Mouse (Mus musculus): Measurements from ENCODE around the gene Xlr5b. TPM values are rescaled to one million over a fixed set of nuclear protein-coding genes. Genes with fewer than 3 reads are reported as not detected.
"Not testable (repeated sequence)": the region's sequence is repeated elsewhere in the genome, so short reads cannot be mapped to it uniquely, and the experiment has no call there.

Gene Xlr5b
- not detected in 2 replicates for polyA plus RNA-seq (2014; fragmentation: Nextera tagmentation; extraction: Ambion mirVana)

DNA sequence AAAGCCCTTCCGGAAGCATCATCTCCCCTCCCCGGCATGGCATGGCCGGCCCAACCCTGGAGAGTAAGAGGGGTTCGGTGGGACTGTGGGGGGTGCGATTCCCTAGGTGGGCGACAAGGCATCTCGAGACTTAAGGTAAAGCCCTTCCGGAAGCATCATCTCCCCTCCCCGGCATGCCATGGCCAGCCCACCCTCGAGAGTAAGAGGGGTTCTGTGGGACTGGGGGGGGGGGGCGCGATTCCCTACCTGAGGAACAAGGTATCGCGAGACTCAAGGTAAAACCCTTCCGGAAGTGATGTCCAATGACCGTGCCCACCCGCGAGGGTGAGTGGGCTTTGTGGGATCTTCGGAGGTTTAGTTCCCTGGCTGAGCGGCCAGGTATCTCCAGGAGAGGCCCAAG, at the start of gene Xlr5b:
Gene Xlr5b, plus strand, starts transcription at position 301 of the 400 bp plus-strand sequence.
- H3K4me3 ChIP-seq (ENCODE audit: low read depth, low read length); H3K27me3 ChIP-seq (ENCODE audit: control insufficient read depth, insufficient read depth, low read length); H3K9me3 ChIP-seq (ENCODE audit: control insufficient read depth, low read depth, low read length); H3K27ac ChIP-seq (ENCODE audit: low read length); H3K4me2 ChIP-seq (replicated peaks; ENCODE audit: low read depth, low read length); H3K4me1 ChIP-seq (ENCODE audit: control insufficient read depth, insufficient read depth, low read length); H3K36me3 ChIP-seq (ENCODE audit: control insufficient read depth, insufficient read depth, low read length); ATAC-seq (ENCODE audit: insufficient number of reproducible peaks, insufficient read depth, low FRiP score, low read depth); H3K9ac ChIP-seq (replicated peaks; ENCODE audit: low read depth, low read length): not testable (repeated sequence)
- WGBS, result no CpG with 5 or more reads among the region's 20 CpGs

- not testable (repeated sequence) for H3K36me3 ChIP-seq (ENCODE audit: control insufficient read depth, insufficient read depth, low read length)
Measured at GRCm38 (mm10) chrX:73116747-73117146, 31.8 kb upstream of the Xlr5b start, which contains the start of gene Gm14685. Gene Gm14685 (plus strand): TSS chrX:73117047.

GRCm38 (mm10) chrX:73122859-73123829, 25.5 kb upstream of the Xlr5b start:
- WGBS, result no CpG with 5 or more reads among the region's 12 CpGs
- H3K27ac ChIP-seq (ENCODE audit: low read length); H3K4me3 ChIP-seq (ENCODE audit: low read depth, low read length); H3K4me1 ChIP-seq (ENCODE audit: control insufficient read depth, insufficient read depth, low read length); H3K27me3 ChIP-seq (ENCODE audit: control insufficient read depth, insufficient read depth, low read length); ATAC-seq (ENCODE audit: insufficient number of reproducible peaks, insufficient read depth, low FRiP score, low read depth); H3K4me2 ChIP-seq (replicated peaks; ENCODE audit: low read depth, low read length); H3K36me3 ChIP-seq (ENCODE audit: control insufficient read depth, insufficient read depth, low read length); H3K9ac ChIP-seq (replicated peaks; ENCODE audit: low read depth, low read length); H3K9me3 ChIP-seq (ENCODE audit: control insufficient read depth, low read depth, low read length): not testable (repeated sequence)

More at GRCm38 (mm10) chrX:73116747-73117146, 31.8 kb upstream of the Xlr5b start, which contains the start of gene Gm14685:
- not testable (repeated sequence) for H3K9ac ChIP-seq (replicated peaks; ENCODE audit: low read depth, low read length); H3K27me3 ChIP-seq (ENCODE audit: control insufficient read depth, insufficient read depth, low read length); H3K27ac ChIP-seq (ENCODE audit: low read length); H3K4me1 ChIP-seq (ENCODE audit: control insufficient read depth, insufficient read depth, low read length); H3K4me3 ChIP-seq (ENCODE audit: low read depth, low read length); H3K9me3 ChIP-seq (ENCODE audit: control insufficient read depth, low read depth, low read length); ATAC-seq (ENCODE audit: insufficient number of reproducible peaks, insufficient read depth, low FRiP score, low read depth); H3K4me2 ChIP-seq (replicated peaks; ENCODE audit: low read depth, low read length)
- no CpG with 5 or more reads among the region's 7 CpGs for WGBS

DNA sequence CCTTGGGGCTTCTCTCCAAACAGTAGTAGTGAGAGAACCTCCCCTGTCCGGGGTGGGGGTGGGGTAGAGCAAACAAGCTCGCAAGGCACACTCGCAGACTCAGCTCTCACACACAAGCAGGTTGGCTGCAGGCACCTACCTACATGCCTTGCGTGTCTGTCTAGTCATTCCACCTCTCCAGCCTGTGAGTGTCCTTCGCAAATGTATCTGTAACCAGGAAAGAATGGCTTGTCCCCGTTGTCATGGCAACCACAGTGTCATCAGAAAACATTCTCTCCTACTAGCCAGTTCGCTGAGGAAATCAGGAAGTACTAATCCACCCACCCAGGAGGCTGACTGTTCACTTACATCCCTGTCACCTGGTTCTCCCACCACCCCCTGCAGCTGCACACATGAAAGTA, 5.4 kb upstream of the Xlr5b start:
- H3K4me1 ChIP-seq (ENCODE audit: control insufficient read depth, insufficient read depth, low read length); ATAC-seq (ENCODE audit: insufficient number of reproducible peaks, insufficient read depth, low FRiP score, low read depth): not testable (repeated sequence)

DNA sequence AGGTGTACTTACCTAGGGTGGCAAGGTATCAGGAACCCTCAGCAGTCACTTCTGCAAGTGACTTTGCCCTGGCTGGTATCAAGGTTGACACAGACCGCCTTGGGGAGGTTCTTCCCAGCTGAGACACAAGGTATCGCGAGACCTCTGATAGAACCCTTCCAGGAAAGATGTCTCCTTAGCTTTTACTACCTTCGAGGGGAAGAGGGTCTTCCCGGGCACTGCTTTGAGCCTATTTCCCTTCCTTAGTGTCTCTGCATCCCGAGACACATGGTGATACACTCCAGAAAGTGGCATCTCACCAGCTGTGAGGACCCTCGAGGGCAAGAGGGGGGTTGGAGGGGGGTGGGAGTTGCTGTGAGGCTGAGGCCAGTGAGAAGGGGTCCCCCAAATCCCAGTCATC, 754 bp downstream of the Xlr5b start, which contains the start of gene DXBay18:
Gene DXBay18, minus strand, starts transcription at position 101 of the 400 bp plus-strand sequence.
- H3K27me3 ChIP-seq (ENCODE audit: control insufficient read depth, insufficient read depth, low read length); H3K36me3 ChIP-seq (ENCODE audit: control insufficient read depth, insufficient read depth, low read length); H3K9me3 ChIP-seq (ENCODE audit: control insufficient read depth, low read depth, low read length); H3K4me3 ChIP-seq (ENCODE audit: low read depth, low read length); H3K27ac ChIP-seq (ENCODE audit: low read length); H3K4me1 ChIP-seq (ENCODE audit: control insufficient read depth, insufficient read depth, low read length); H3K4me2 ChIP-seq (replicated peaks; ENCODE audit: low read depth, low read length); H3K9ac ChIP-seq (replicated peaks; ENCODE audit: low read depth, low read length); ATAC-seq (ENCODE audit: insufficient number of reproducible peaks, insufficient read depth, low FRiP score, low read depth): not testable (repeated sequence)
- no CpG with 5 or more reads among the region's 7 CpGs for WGBS

More for the DNA sequence above, 5.4 kb upstream of the Xlr5b start:
- WGBS, result no CpG with 5 or more reads among the region's 7 CpGs
- not testable (repeated sequence) for H3K4me2 ChIP-seq (replicated peaks; ENCODE audit: low read depth, low read length); H3K9ac ChIP-seq (replicated peaks; ENCODE audit: low read depth, low read length); H3K27me3 ChIP-seq (ENCODE audit: control insufficient read depth, insufficient read depth, low read length); H3K4me3 ChIP-seq (ENCODE audit: low read depth, low read length); H3K36me3 ChIP-seq (ENCODE audit: control insufficient read depth, insufficient read depth, low read length); H3K9me3 ChIP-seq (ENCODE audit: control insufficient read depth, low read depth, low read length); H3K27ac ChIP-seq (ENCODE audit: low read length)

GRCm38 (mm10) chrX:73176889-73177288, 28.3 kb downstream of the Xlr5b start, which contains the start of gene Spin2d:
Gene Spin2d (minus strand): TSS chrX:73176989.
- H3K4me1 ChIP-seq (ENCODE audit: control insufficient read depth, insufficient read depth, low read length); H3K9me3 ChIP-seq (ENCODE audit: control insufficient read depth, low read depth, low read length); H3K27ac ChIP-seq (ENCODE audit: low read length); H3K36me3 ChIP-seq (ENCODE audit: control insufficient read depth, insufficient read depth, low read length); H3K4me3 ChIP-seq (ENCODE audit: low read depth, low read length); H3K4me2 ChIP-seq (replicated peaks; ENCODE audit: low read depth, low read length); H3K9ac ChIP-seq (replicated peaks; ENCODE audit: low read depth, low read length); H3K27me3 ChIP-seq (ENCODE audit: control insufficient read depth, insufficient read depth, low read length); ATAC-seq (ENCODE audit: insufficient number of reproducible peaks, insufficient read depth, low FRiP score, low read depth): not testable (repeated sequence)
- WGBS, result 84% methylated on average over 4 of the region's 15 CpGs

- not testable (repeated sequence) for ATAC-seq (ENCODE audit: insufficient number of reproducible peaks, insufficient read depth, low FRiP score, low read depth); H3K9ac ChIP-seq (replicated peaks; ENCODE audit: low read depth, low read length); H3K4me1 ChIP-seq (ENCODE audit: control insufficient read depth, insufficient read depth, low read length); H3K4me2 ChIP-seq (replicated peaks; ENCODE audit: low read depth, low read length); H3K27ac ChIP-seq (ENCODE audit: low read length); H3K27me3 ChIP-seq (ENCODE audit: control insufficient read depth, insufficient read depth, low read length); H3K9me3 ChIP-seq (ENCODE audit: control insufficient read depth, low read depth, low read length); H3K36me3 ChIP-seq (ENCODE audit: control insufficient read depth, insufficient read depth, low read length); H3K4me3 ChIP-seq (ENCODE audit: low read depth, low read length)
- WGBS, result 76% methylated on average over 12 of the region's 12 CpGs
Measured at GRCm38 (mm10) chrX:73191934-73192333, 43.3 kb downstream of the Xlr5b start, which contains the start of gene Xlr3b. Gene Xlr3b (plus strand): TSS chrX:73192207.
